Comparison of ENCODE assay signal across 35 mouse cellular contexts in genomic region chr10:29019496-29020270, GRCm38 (mm10). TPM values are rescaled to one million over a fixed set of nuclear protein-coding genes. Genes with fewer than 3 reads are reported as not detected.
DNase-seq lines count a peak whose midpoint lies in the region; ATAC-seq and TF ChIP-seq lines count a peak whose summit lies in the region.
"Had no signal": no experiment of that assay in that cellular context is flagged by ENCODE, and none has a peak within 500 bp of the region (broad histone marks: within the 10 kb centered on the region; RNA-seq: fewer than 3 reads in every experiment).

No protein-coding gene starts in this region.

- no peaks in the 10 kb centered on the region for H3K27me3 ChIP-seq in ES-Bruce4 (ENCODE audit: control insufficient read depth, insufficient read depth, low read length, poor library complexity, severe bottlenecking)
- H3K27me3 ChIP-seq in kidney, embryonic 16.5 days (ENCODE audit: insufficient read depth, low read length): no peaks in the 10 kb centered on the region
- H3K27me3 ChIP-seq: forebrain, embryonic 15.5 days; heart, embryonic 12.5 days; heart, embryonic 15.5 days; hindbrain, embryonic 12.5 days; hindbrain, embryonic 15.5 days; intestine, embryonic 15.5 days had no signal

- no peaks in the 10 kb centered on the region for H3K36me3 ChIP-seq in ES-Bruce4 (ENCODE audit: control insufficient read depth, insufficient read depth, low read length, poor library complexity, severe bottlenecking)
- no peaks in the 10 kb centered on the region for H3K36me3 ChIP-seq in kidney, embryonic 16.5 days (ENCODE audit: insufficient read depth, low read length)
- H3K36me3 ChIP-seq: forebrain, embryonic 15.5 days; heart, embryonic 12.5 days; heart, embryonic 15.5 days; hindbrain, embryonic 12.5 days; hindbrain, embryonic 15.5 days; intestine, embryonic 15.5 days had no signal

- no peak overlapping the region for H3K4me3 ChIP-seq in ES-Bruce4 (ENCODE audit: low read depth, low read length)
- H3K4me3 ChIP-seq in kidney, embryonic 16.5 days (ENCODE audit: low read length): no peak overlapping the region
- H3K4me3 ChIP-seq: forebrain, embryonic 15.5 days; heart, embryonic 12.5 days; heart, embryonic 15.5 days; hindbrain, embryonic 12.5 days; hindbrain, embryonic 15.5 days; intestine, embryonic 15.5 days had no signal

- peak; percentile 2 for DNase-seq in kidney, adult 9 months
- DNase-seq in kidney, postnatal 14 days: no peak
- peak; percentile 86 for DNase-seq in ES-CJ7 (ENCODE audit: low read depth, low spot score)
- DNase-seq in R1 (ENCODE audit: low read depth, low spot score): peak; percentile 97
- DNase-seq in urinary bladder, adult 2 months (ENCODE audit: low spot score): no peak
- no peak for DNase-seq in heart, postnatal 36 days
- DNase-seq: adrenal gland, adult 2 months; adrenal gland, postnatal 14 days; cerebellum, adult 11-12 months; cerebellum, adult 8-10 months; cerebellum, postnatal 36 days; embryo, embryonic 11 days; gastrocnemius, postnatal 25 days; heart, adult 18-20 months; heart, postnatal 10 days; heart, postnatal 4 days had no signal

- intact Hi-C loops in heart, postnatal 36 days (cut with DNase I): no loop called here

- peak overlapping the region; percentile 98 for H3K27ac ChIP-seq in ES-Bruce4 (ENCODE audit: insufficient read depth, low read length)
- H3K27ac ChIP-seq in kidney, embryonic 16.5 days (ENCODE audit: low read length): no peak overlapping the region
- H3K27ac ChIP-seq: forebrain, embryonic 15.5 days; heart, embryonic 15.5 days; hindbrain, embryonic 12.5 days; hindbrain, embryonic 15.5 days; intestine, embryonic 15.5 days had no signal

- H3K9me3 ChIP-seq in ES-Bruce4 (replicated peaks; ENCODE audit: control insufficient read depth, insufficient read depth, low read length, poor library complexity, severe bottlenecking): peaks cover 42% of the 10 kb centered on the region
- H3K9me3 ChIP-seq in kidney, embryonic 16.5 days (ENCODE audit: low read length): no peaks in the 10 kb centered on the region
- H3K9me3 ChIP-seq: forebrain, embryonic 15.5 days; heart, embryonic 15.5 days; hindbrain, embryonic 12.5 days; hindbrain, embryonic 15.5 days; intestine, embryonic 15.5 days had no signal

- WGBS in kidney, embryonic 16.5 days: 74% methylated on average over 7 of the region's 7 CpGs

- ATAC-seq in kidney, embryonic 16.5 days (ENCODE audit: low FRiP score, low TSS enrichment): no peak
- ATAC-seq: CD4-positive, CD25-positive, alpha-beta regulatory T cell, adult 4 months; forebrain, embryonic 15.5 days; intestine, embryonic 15.5 days had no signal

- H3K4me1 ChIP-seq in ES-Bruce4 (ENCODE audit: control insufficient read depth, insufficient read depth, low read length): no peaks in the 10 kb centered on the region
- no peaks in the 10 kb centered on the region for H3K4me1 ChIP-seq in kidney, embryonic 16.5 days (ENCODE audit: insufficient read depth, low read length)
- H3K4me1 ChIP-seq: forebrain, embryonic 15.5 days; heart, embryonic 12.5 days; heart, embryonic 15.5 days; hindbrain, embryonic 12.5 days; hindbrain, embryonic 15.5 days; intestine, embryonic 15.5 days had no signal

- TF ChIP-seq CTCF in ES-Bruce4 (IDR thresholded peaks at IDR 0.05; ENCODE audit: low read depth, low read length): no peak

- no peak overlapping the region for H3K4me2 ChIP-seq in kidney, embryonic 16.5 days (replicated peaks; ENCODE audit: low read depth, low read length)
- H3K4me2 ChIP-seq: forebrain, embryonic 15.5 days; heart, embryonic 12.5 days; heart, embryonic 15.5 days; hindbrain, embryonic 12.5 days; hindbrain, embryonic 15.5 days; intestine, embryonic 15.5 days had no signal

- no peak for TF ChIP-seq EP300 in ES-Bruce4 (IDR thresholded peaks at IDR 0.05; ENCODE audit: insufficient read depth, low read depth, low read length)

- H3K9ac ChIP-seq in ES-Bruce4 (ENCODE audit: low read depth, poor library complexity, severe bottlenecking): no peak overlapping the region
- no peak overlapping the region for H3K9ac ChIP-seq in kidney, embryonic 16.5 days (replicated peaks; ENCODE audit: low read length)
- H3K9ac ChIP-seq: forebrain, embryonic 15.5 days; heart, embryonic 12.5 days; heart, embryonic 15.5 days; hindbrain, embryonic 12.5 days; hindbrain, embryonic 15.5 days; intestine, embryonic 15.5 days had no signal

- TF ChIP-seq POLR2A in ES-Bruce4 (IDR thresholded peaks at IDR 0.05; ENCODE audit: insufficient read depth, low read length): no peak

RNA-seq across cellular contexts. Expression of gene 2310057J18Rik, which starts 33.6 kb away (rescaled TPM):
- not detected in 2 replicates for polyA plus RNA-seq in ES-Bruce4 (2011; ENCODE audit: insufficient read depth, insufficient read length, low read depth, missing spikeins)
- polyA plus RNA-seq in urinary bladder, adult 2 months (2012; rRNA removed): not detected in 2 replicates
- not detected for total RNA-seq in heart, postnatal 36 days (2021)
- not detected in 2 replicates for polyA plus RNA-seq in kidney, embryonic 16.5 days (2015; fragmentation: Nextera tagmentation; extraction: Ambion mirVana)
- total RNA-seq: adrenal gland, adult 2 months; adrenal gland, postnatal 14 days; adrenal gland, postnatal 4 days; gastrocnemius, adult 8-10 months; gastrocnemius, postnatal 25 days; heart, adult 18-20 months; heart, postnatal 10 days; heart, postnatal 4 days; MEL had no signal
- polyA plus RNA-seq: adrenal gland, adult 2 months; brain, embryonic 14.5 days; C2C12; CD4-positive, CD25-positive, alpha-beta regulatory T cell, adult 4 months; cortical plate, adult 2 months; embryonic facial prominence, embryonic 11.5 days; embryonic facial prominence, embryonic 14.5 days; forebrain, embryonic 11.5 days; forebrain, embryonic 15.5 days; gonadal fat pad, adult 2 months; heart, embryonic 12.5 days; heart, embryonic 15.5 days; hindbrain, embryonic 12.5 days; hindbrain, embryonic 15.5 days; intestine, embryonic 15.5 days had no signal

Comparison
In these comparisons a context has a peak if more than half of its experiments do, and no peak if none do; other contexts are left out.
1. DNase-seq: peak in kidney, adult 9 months (single experiment), ES-CJ7 (single experiment) and R1 (single experiment); none in kidney, postnatal 14 days (single experiment), urinary bladder, adult 2 months (single experiment) and heart, postnatal 36 days (0 of 2).